ENCODE assay signal across 8 mouse cellular contexts in the genomic region with DNA sequence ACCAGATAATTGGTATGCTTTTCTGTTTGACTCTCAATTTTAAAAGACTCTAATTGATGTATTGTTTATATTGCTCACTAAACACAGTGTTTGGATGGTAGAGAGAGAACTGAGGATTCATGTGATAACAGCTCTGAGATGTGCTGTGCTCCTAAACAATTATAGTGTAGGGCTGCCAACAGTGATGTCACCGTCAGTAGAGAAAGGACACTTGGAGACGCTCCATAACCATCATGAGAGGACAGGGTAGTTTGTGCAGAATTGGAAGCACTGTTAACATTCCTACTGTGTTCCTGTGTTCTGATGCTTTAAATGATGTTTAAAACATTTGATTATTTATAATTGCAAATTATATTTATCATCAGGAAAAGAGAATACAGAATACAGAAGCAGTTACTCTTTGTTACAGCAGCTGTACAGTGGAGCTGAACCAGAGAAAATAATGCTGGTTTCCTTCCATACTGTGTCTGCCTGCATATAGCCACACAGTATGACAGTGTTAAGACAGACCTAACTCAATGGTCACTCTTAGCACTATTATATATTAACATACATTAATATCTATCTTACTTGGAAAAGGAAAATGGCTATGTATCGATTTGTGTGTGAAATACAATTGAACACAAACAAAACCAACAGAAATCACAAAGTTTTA.
DNase-seq lines count a peak whose midpoint lies in the region; ATAC-seq and TF ChIP-seq lines count a peak whose summit lies in the region.

No protein-coding gene starts in this region.

- DNase-seq in gastrocnemius, adult 2 months = peak; percentile 31
- DNase-seq in gastrocnemius, postnatal 14 days = no peak
- peak; percentile 44 to 71 for DNase-seq in lung, adult 18-20 months
- DNase-seq in lung, adult 2 months = no peak
- no peak for DNase-seq in right cerebral cortex, postnatal 14 days
- no peak for DNase-seq in urinary bladder, adult 2 months (ENCODE audit: low spot score)

- H3K36me3 ChIP-seq in heart, embryonic 15.5 days = no peaks in the 10 kb centered on the region
- H3K36me3 ChIP-seq in midbrain, embryonic 16.5 days (ENCODE audit: control insufficient read depth, insufficient read depth, low read length) = no peaks in the 10 kb centered on the region

- no peak overlapping the region for H3K4me3 ChIP-seq in gastrocnemius, adult 2 months
- no peak overlapping the region for H3K4me3 ChIP-seq in lung, adult 2 months (replicated peaks; ENCODE audit: extremely low read depth, low read depth, low read length)
- no peak overlapping the region for H3K4me3 ChIP-seq in heart, embryonic 15.5 days
- no peak overlapping the region for H3K4me3 ChIP-seq in midbrain, embryonic 16.5 days (ENCODE audit: low read depth, low read length)

- peak; percentile 55; the same call in 1 of the 2 replicates for ATAC-seq in heart, embryonic 15.5 days (replicated peaks; ENCODE audit: insufficient number of reproducible peaks, insufficient read depth, low FRiP score, low read depth)
- ATAC-seq in midbrain, embryonic 16.5 days = peak; percentile 39; the same call in 1 of the 2 replicates

- 57% methylated on average over 3 of the region's 3 CpGs for WGBS in lung, adult 2 months
- 46% methylated on average over 3 of the region's 3 CpGs for WGBS in heart, embryonic 15.5 days
- 77% methylated on average over 3 of the region's 3 CpGs for WGBS in midbrain, embryonic 16.5 days

- H3K4me2 ChIP-seq in heart, embryonic 15.5 days = no peak overlapping the region
- H3K4me2 ChIP-seq in midbrain, embryonic 16.5 days (ENCODE audit: low read length) = no peak overlapping the region

- H3K27me3 ChIP-seq in heart, embryonic 15.5 days = no peaks in the 10 kb centered on the region
- no peaks in the 10 kb centered on the region for H3K27me3 ChIP-seq in midbrain, embryonic 16.5 days (ENCODE audit: control insufficient read depth, insufficient read depth, low read depth, low read length)

- H3K4me1 ChIP-seq in lung, adult 2 months (ENCODE audit: control insufficient read depth, insufficient read depth, low read length) = peaks cover 6% of the 10 kb centered on the region
- peaks cover 20% of the 10 kb centered on the region for H3K4me1 ChIP-seq in heart, embryonic 15.5 days (replicated peaks)
- H3K4me1 ChIP-seq in midbrain, embryonic 16.5 days (ENCODE audit: control insufficient read depth, insufficient read depth, low read length) = no peaks in the 10 kb centered on the region; the same call in 1 of the 2 replicates

- intact Hi-C loops in gastrocnemius, adult 2 months (cut with DNase I) = no loop called here
- intact Hi-C loops in gastrocnemius, postnatal 14 days (cut with DNase I; ENCODE audit: low total_unique reads) = no loop called here

- TF ChIP-seq POLR2A in lung, adult 2 months (IDR thresholded peaks at IDR 0.05; ENCODE audit: borderline replicate concordance, extremely low read depth, low read depth, low read length) = no peak

- H3K9ac ChIP-seq in heart, embryonic 15.5 days = no peak overlapping the region
- H3K9ac ChIP-seq in midbrain, embryonic 16.5 days (ENCODE audit: low read depth, low read length) = no peak overlapping the region

- no peak overlapping the region for H3K27ac ChIP-seq in gastrocnemius, adult 2 months
- no peak overlapping the region for H3K27ac ChIP-seq in heart, embryonic 15.5 days
- H3K27ac ChIP-seq in midbrain, embryonic 16.5 days (ENCODE audit: low read length) = no peak overlapping the region

- TF ChIP-seq CTCF in gastrocnemius, adult 2 months (IDR thresholded peaks at IDR 0.05) = no peak
- TF ChIP-seq CTCF in lung, adult 2 months (IDR thresholded peaks at IDR 0.05; ENCODE audit: insufficient read depth, low read length) = no peak

- no peaks in the 10 kb centered on the region for H3K9me3 ChIP-seq in heart, embryonic 15.5 days (replicated peaks)
- no peaks in the 10 kb centered on the region for H3K9me3 ChIP-seq in midbrain, embryonic 16.5 days (replicated peaks; ENCODE audit: control insufficient read depth, low read length, poor library complexity, severe bottlenecking)

Comparison
In these comparisons a context has a peak if more than half of its experiments do, and no peak if none do; other contexts are left out.
1. DNase-seq: peak in gastrocnemius, adult 2 months (single experiment) and lung, adult 18-20 months (2 of 2); none in gastrocnemius, postnatal 14 days (single experiment), lung, adult 2 months (single experiment), right cerebral cortex, postnatal 14 days (single experiment) and urinary bladder, adult 2 months (single experiment).